Mouse (Mus musculus): ENCODE data around the gene Acot2. TPM values are rescaled to one million over a fixed set of nuclear protein-coding genes. Genes with fewer than 3 reads are reported as not detected.

Acot2 gene
- polyA plus RNA-seq, 1 experiment from 2014 or later: 41.2 TPM

DNA sequence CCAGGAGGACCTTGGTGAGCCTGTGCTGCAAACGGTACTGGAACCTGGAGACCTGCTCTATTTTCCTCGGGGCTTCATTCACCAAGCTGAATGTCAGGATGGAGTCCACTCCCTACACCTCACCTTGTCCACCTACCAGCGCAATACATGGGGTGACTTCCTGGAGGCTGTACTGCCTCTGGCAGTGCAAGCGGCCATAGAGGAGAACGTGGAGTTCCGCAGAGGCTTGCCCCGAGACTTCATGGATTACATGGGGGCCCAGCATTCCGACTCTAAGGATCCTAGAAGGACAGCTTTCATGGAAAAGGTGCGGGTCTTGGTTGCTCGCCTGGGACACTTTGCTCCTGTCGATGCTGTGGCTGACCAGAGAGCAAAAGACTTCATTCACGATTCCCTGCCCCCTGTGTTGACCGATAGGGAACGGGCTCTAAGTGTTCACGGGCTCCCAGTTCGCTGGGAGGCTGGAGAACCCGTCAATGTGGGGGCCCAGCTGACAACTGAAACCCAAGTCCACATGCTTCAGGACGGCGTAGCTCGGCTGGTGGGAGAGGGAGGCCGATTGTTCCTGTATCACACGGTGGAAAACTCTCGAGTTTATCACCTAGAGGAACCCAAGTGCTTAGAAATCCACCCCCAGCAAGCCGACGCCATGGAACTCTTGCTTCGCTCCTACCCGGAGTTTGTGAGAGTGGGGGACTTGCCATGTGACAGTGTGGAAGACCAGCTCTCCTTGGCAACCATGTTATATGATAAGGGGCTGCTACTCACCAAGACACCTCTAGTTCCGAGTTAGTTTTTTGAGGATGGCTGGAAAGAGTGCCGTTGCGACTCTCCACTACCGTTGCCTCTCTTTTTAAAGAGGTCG is 35.7 kb upstream of the Acot2 start:
- Histone ChIP-seq H3K9ac (peak overlapping the region; percentile 77), H3K36me3 (0 out of 2 replicates have a peak, but pooled peaks cover 6% of the 10 kb centered on the region), H3K27me3 (no peaks in the 10 kb centered on the region), H3K9me3 (no peaks in the 10 kb centered on the region), H3K4me2 (peak overlapping the region; percentile 96), H3K27ac (no peak overlapping the region), H3K4me3 (peak overlapping the region; percentile 81), H3K4me1 (peaks cover 31% of the 10 kb centered on the region)
- ATAC-seq (ENCODE audit: borderline replicate concordance, extremely low read depth, low FRiP score, low TSS enrichment): no peak
- WGBS: 40% methylated on average over 32 of the region's 32 CpGs

DNA sequence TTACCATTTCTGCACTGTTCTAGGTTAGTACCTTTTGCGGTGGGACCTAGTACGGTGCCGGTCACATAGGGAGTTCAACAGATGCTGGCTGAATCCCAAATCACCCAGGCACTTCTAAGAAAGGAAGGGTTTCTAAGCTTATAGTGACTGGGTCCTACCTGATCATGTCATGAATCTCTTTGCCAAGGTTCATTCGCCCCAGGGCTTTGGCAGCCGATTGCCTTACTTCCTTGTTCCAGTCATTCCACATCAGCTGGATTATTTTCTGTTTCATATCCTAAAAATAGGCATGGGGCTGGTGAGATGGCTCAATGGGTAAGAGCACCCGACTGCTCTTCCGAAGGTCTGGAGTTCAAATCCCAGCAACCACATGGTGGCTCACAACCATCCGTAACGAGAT is 29.4 kb upstream of the Acot2 start:
- H3K9ac ChIP-seq: no peak overlapping the region
- H3K4me1 ChIP-seq: peaks cover 5% of the 10 kb centered on the region
- ATAC-seq (ENCODE audit: borderline replicate concordance, extremely low read depth, low FRiP score, low TSS enrichment): no peak
- H3K4me3 ChIP-seq: no peak overlapping the region
- 0 out of 2 replicates have a peak, but pooled peaks cover 6% of the 10 kb centered on the region for H3K36me3 ChIP-seq
- H3K27me3 ChIP-seq: no peaks in the 10 kb centered on the region
- WGBS: 87% methylated on average over 9 of the region's 9 CpGs
- H3K4me2 ChIP-seq: no peak overlapping the region
- H3K27ac ChIP-seq: no peak overlapping the region
- H3K9me3 ChIP-seq: no peaks in the 10 kb centered on the region

DNA sequence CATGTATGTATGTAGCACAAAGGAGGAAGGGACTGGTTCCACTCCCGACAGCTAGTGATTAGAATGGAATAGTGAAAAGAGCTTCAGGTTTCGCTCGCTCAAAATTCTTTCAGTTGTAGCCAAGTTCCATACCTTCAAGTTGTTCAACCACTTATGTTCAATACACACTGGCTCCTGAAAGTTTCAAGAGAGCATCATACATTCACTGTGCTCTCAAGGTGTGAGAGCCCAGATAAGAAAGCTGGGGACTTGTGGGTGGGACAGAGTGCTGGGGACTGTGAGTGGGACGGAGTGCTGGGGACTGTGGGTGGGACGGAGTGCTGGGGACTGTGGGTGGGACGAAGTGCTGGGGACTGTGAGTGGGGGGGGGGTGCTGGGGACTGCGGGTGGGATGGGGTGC is 22.4 kb upstream of the Acot2 start:
- peaks cover 10% of the 10 kb centered on the region for H3K4me1 ChIP-seq
- H3K4me3 ChIP-seq: no peak overlapping the region
- peak overlapping the region; percentile 71 for H3K27ac ChIP-seq
- no peaks in the 10 kb centered on the region for H3K27me3 ChIP-seq
- no peak overlapping the region for H3K9ac ChIP-seq
- 61% methylated on average over 7 of the region's 7 CpGs for WGBS
- no peaks in the 10 kb centered on the region for H3K36me3 ChIP-seq
- H3K4me2 ChIP-seq: no peak overlapping the region
- no peaks in the 10 kb centered on the region for H3K9me3 ChIP-seq
- peak; percentile 84; the same call in 1 of the 2 replicates for ATAC-seq (ENCODE audit: borderline replicate concordance, extremely low read depth, low FRiP score, low TSS enrichment)

DNA sequence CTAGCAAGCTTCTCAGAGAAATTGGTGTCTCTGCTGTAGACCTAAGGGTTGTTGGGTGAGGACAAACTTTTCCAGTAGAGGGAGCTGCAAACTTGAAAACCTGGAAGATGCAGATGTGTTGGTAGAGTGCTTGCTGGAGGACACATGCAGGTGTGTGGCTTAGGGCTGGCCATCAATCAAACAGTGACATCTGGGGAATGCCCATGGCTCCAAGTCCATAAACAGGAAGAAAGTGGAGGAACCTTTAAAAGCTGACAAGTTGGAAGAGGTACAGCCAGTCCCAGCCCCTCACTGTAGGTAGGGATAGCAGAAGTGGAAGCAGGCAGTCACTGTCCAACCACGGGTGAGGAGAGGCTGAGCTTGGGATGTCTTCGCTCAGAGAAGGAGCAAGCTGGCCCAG is 15.5 kb upstream of the Acot2 start:
- H3K4me3 ChIP-seq: no peak overlapping the region
- 64% methylated on average over 2 of the region's 2 CpGs for WGBS

DNA sequence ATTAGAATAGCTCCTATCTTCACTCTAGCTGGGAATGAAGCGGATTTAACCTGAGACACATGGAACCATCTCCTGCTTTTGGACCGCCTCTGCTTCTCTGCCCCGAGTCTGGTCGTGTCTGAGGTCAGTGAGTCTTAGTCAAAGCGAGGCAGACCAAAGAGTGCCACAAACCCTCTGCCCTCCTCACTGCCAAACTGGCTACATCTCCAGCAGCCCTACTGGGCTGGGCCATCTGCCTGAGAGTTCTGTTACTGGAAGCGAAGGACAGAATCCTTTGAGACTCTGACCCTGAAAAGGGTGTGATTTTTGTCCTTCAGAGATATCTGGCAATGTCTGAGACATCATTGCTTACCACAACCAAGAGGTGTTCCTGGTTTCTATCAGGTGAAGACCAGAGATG is 8.8 kb upstream of the Acot2 start:
- Histone ChIP-seq H3K27ac (no peak overlapping the region), H3K9ac (no peak overlapping the region), H3K9me3 (no peaks in the 10 kb centered on the region), H3K4me2 (no peak overlapping the region), H3K4me3 (no peak overlapping the region), H3K27me3 (no peaks in the 10 kb centered on the region), H3K36me3 (no peaks in the 10 kb centered on the region), H3K4me1 (no peaks in the 10 kb centered on the region; the same call in 1 of the 2 replicates)
- no peak for ATAC-seq (ENCODE audit: borderline replicate concordance, extremely low read depth, low FRiP score, low TSS enrichment)
- 88% methylated on average over 6 of the region's 6 CpGs for WGBS

More for the DNA sequence above, 15.5 kb upstream of the Acot2 start:
- H3K9ac ChIP-seq: no peak overlapping the region
- no peak overlapping the region for H3K27ac ChIP-seq
- H3K36me3 ChIP-seq: no peaks in the 10 kb centered on the region
- H3K9me3 ChIP-seq: no peaks in the 10 kb centered on the region
- no peaks in the 10 kb centered on the region for H3K27me3 ChIP-seq
- no peak for ATAC-seq (ENCODE audit: borderline replicate concordance, extremely low read depth, low FRiP score, low TSS enrichment)
- H3K4me1 ChIP-seq: no peaks in the 10 kb centered on the region
- H3K4me2 ChIP-seq: no peak overlapping the region

DNA sequence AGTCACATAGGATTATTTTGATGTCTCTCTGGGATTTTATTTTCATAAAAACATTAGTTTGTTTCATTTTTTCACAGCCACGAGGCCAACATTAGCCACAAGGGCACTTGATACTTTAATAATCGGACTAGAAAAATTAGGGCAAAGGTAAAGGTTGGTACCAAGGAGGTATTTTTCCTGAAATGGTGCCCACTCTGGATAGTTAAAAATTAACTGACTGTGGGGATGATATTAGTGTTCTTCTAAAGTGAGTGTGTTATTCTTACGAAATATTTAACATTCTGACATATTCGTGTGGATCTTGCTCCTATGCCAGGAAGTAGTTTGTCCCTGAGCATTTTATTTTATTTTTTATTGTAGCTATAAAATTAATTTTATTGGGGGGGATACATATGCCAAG is 6.0 kb upstream of the Acot2 start:
- no peaks in the 10 kb centered on the region for H3K36me3 ChIP-seq
- no peaks in the 10 kb centered on the region for H3K9me3 ChIP-seq
- no peak overlapping the region for H3K4me3 ChIP-seq
- no peak overlapping the region for H3K9ac ChIP-seq
- H3K27me3 ChIP-seq: no peaks in the 10 kb centered on the region
- no peak for ATAC-seq (ENCODE audit: borderline replicate concordance, extremely low read depth, low FRiP score, low TSS enrichment)
- no peak overlapping the region for H3K4me2 ChIP-seq
- WGBS: 61% methylated on average over 4 of the region's 4 CpGs
- no peak overlapping the region for H3K27ac ChIP-seq
- peaks cover 2% of the 10 kb centered on the region for H3K4me1 ChIP-seq

DNA sequence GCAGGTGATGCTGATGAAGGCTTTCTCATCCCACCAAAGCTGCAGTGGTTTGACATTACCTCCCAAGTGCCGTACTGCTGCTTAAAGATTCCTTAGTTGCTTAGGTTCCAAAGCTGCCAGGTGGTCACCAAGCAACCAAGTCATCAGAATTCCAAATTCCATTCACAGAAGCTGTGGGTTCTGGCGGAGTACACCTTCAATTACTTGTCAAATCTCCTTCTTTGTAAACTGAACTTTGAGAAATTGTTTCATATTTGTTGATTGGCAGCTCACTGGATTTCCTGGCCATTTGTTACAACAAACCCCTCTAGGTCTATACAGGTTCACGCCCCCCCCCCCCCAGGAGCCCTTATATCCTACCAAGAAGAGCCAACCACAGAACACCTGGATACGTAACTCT is 2.9 kb upstream of the Acot2 start, which contains the start of gene Heatr4:
Heatr4 (minus strand) TSS at position 101 of the 400 bp plus-strand sequence.
- H3K27me3 ChIP-seq: no peaks in the 10 kb centered on the region
- no peaks in the 10 kb centered on the region for H3K36me3 ChIP-seq
- WGBS: 65% methylated on average over 4 of the region's 4 CpGs
- no peak for ATAC-seq (ENCODE audit: borderline replicate concordance, extremely low read depth, low FRiP score, low TSS enrichment)
- H3K4me2 ChIP-seq: no peak within 1 kb of the TSS
- H3K4me1 ChIP-seq: peaks cover 19% of the 10 kb centered on the region
- no peak within 1 kb of the TSS for H3K4me3 ChIP-seq
- H3K27ac ChIP-seq: 0 out of 2 replicates have a peak within 1 kb of the TSS, but pooled peaks have one; percentile 13
- H3K9me3 ChIP-seq: no peaks in the 10 kb centered on the region
- H3K9ac ChIP-seq: no peak within 1 kb of the TSS

DNA sequence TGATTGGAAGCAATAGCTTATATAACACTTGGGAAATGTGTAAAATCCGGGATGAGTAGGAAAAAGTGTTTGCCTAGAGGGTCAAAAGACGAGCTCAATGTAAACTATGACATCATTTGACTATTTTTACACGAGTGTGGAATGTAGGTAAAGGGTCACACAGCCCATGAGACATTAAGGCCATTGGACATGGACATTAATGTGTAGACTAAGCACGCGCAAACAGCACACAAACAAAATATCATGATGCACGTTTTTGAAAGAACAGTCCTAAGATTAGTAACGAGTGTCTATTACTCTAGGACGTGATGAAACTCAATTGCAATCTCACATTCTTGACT is 449 bp upstream of the Acot2 start:
- peak overlapping the region; percentile 75 for H3K9ac ChIP-seq
- H3K36me3 ChIP-seq: no peaks in the 10 kb centered on the region
- H3K27ac ChIP-seq: peak overlapping the region; percentile 98
- H3K4me1 ChIP-seq: peaks cover 19% of the 10 kb centered on the region
- H3K4me3 ChIP-seq: peak overlapping the region; percentile 74
- peak overlapping the region; percentile 75 for H3K4me2 ChIP-seq
- H3K9me3 ChIP-seq: no peaks in the 10 kb centered on the region
- H3K27me3 ChIP-seq: no peaks in the 10 kb centered on the region
- ATAC-seq (ENCODE audit: borderline replicate concordance, extremely low read depth, low FRiP score, low TSS enrichment): no peak
- 9% methylated on average over 8 of the region's 8 CpGs for WGBS

DNA sequence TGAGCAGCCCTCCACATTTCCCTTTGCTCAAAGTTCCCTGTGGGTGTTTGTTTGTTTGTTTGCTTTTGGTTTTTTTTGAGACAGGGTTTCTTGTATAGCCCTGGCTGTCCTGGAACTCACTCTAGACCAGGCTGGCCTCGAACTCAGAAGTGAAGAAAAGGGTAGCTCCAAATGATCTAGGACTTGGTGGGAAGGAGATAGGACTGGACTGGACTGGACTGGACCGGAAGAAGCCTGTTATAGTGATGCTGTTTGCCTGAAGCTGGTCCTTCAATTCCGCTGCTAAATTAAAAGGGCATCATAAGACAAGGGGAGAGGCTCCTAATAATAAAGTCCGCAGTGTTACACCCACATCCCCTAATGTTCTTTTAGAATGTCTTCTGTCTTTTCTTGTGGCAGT is 822 bp downstream of the Acot2 start:
- peak overlapping the region; percentile 75 for H3K9ac ChIP-seq
- 50% methylated on average over 4 of the region's 4 CpGs for WGBS
- H3K9me3 ChIP-seq: no peaks in the 10 kb centered on the region
- H3K27me3 ChIP-seq: no peaks in the 10 kb centered on the region
- H3K4me2 ChIP-seq: peak overlapping the region; percentile 75
- H3K27ac ChIP-seq: peak overlapping the region; percentile 98
- H3K36me3 ChIP-seq: peaks cover 4% of the 10 kb centered on the region; the same call in 1 of the 2 replicates
- H3K4me1 ChIP-seq: peaks cover 19% of the 10 kb centered on the region
- no peak for ATAC-seq (ENCODE audit: borderline replicate concordance, extremely low read depth, low FRiP score, low TSS enrichment)
- H3K4me3 ChIP-seq: peak overlapping the region; percentile 74

DNA sequence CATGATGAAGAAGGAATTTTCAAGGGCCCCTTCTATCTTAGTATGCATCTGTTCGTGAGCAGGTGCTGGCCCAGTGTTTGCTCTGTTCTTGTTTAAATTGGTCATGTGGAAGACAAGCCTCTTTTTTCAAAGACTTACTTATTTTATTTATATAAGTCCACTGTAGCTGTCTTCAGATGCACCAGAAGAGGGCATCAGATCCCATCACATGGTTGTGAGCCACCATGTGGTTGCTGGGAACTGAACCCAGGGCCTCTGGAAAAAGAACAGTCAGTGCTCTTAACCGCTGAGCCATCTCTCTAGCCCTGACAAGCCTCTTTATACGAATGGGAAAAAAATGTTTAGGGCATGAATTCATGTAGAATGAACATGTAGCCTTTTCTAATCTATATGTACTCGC is 1.7 kb downstream of the Acot2 start:
- Histone ChIP-seq H3K27me3 (no peaks in the 10 kb centered on the region), H3K9ac (no peak overlapping the region), H3K27ac (no peak overlapping the region), H3K4me3 (no peak overlapping the region), H3K4me2 (no peak overlapping the region), H3K36me3 (peaks cover 6% of the 10 kb centered on the region; the same call in 1 of the 2 replicates), H3K9me3 (no peaks in the 10 kb centered on the region), H3K4me1 (peaks cover 19% of the 10 kb centered on the region)
- ATAC-seq (ENCODE audit: borderline replicate concordance, extremely low read depth, low FRiP score, low TSS enrichment): no peak
- WGBS: 88% methylated on average over 4 of the region's 4 CpGs

DNA sequence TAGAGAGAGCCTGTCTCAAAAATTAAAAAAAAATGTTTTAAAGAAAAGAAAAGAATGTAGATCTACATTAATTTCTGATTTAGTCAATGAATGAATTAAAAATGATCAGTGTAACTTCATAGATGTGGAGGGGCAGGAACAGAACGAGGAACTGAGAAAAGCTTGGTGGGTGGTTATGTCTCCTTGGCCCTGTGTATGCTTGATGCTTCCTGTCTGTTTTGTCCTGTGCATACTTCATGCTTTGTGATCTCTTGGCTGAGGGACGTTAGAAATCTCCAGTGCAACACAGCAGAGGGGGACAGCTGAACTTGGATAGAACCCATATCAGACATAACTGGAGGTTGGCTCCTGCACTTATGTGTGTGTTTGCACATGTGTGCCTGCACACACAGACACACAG is 9.6 kb downstream of the Acot2 start:
- Histone ChIP-seq H3K27ac (no peak overlapping the region), H3K9ac (no peak overlapping the region), H3K27me3 (no peaks in the 10 kb centered on the region), H3K36me3 (peaks cover 7% of the 10 kb centered on the region; the same call in 1 of the 2 replicates), H3K9me3 (no peaks in the 10 kb centered on the region), H3K4me3 (no peak overlapping the region), H3K4me1 (peaks cover 11% of the 10 kb centered on the region), H3K4me2 (no peak overlapping the region)
- WGBS: 42% methylated on average over 2 of the region's 2 CpGs
- ATAC-seq (ENCODE audit: borderline replicate concordance, extremely low read depth, low FRiP score, low TSS enrichment): no peak

DNA sequence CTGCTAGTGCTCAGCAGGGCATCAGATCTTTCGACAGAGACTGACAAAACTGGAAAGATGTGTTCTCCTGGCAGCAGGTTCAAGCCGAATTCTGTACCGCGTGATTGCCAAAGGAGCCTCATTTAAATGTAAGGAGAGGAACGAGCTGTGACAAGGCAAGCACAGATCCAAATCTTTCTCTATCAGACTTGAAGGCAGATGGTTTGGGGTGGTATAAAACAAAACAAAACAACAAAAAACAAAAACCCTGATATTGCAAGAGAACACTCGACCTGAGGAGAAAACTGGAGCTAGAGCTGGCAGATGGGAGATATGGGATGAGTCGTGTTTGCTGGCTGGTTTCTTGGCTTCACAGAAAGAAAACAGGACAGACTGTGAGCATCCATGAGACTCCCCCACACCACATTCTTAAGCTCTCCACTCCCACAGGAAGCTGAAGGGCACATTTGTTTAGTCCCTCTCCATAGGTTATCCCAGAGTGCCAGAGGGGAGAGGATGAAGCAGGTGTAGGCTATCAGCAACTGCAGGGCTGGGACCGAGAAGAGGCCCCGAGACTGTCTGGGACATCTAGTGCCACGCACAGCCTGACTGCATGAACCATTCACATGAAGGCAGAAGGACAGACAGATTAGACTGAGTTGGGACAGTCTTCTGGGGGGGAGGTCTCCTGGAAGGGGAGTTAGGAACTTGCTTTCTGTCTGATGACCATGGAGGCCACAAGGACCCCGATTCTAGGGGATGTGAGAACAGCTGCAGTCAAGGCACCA is 10.9 kb downstream of the Acot2 start:
- Histone ChIP-seq H3K9ac (no peak overlapping the region), H3K4me3 (no peak overlapping the region), H3K27me3 (no peaks in the 10 kb centered on the region), H3K4me1 (peaks cover 11% of the 10 kb centered on the region), H3K9me3 (no peaks in the 10 kb centered on the region), H3K36me3 (peaks cover 3% of the 10 kb centered on the region; the same call in 1 of the 2 replicates), H3K4me2 (no peak overlapping the region), H3K27ac (no peak overlapping the region)
- no peak; the same call in 1 of the 2 replicates for ATAC-seq (ENCODE audit: borderline replicate concordance, extremely low read depth, low FRiP score, low TSS enrichment)
- WGBS: 34% methylated on average over 11 of the region's 11 CpGs

All from lung, embryonic 15.5 days (tissue).